Mouse (Mus musculus): ENCODE measurements around the gene Rbfox3. TPM values are rescaled to one million over a fixed set of nuclear protein-coding genes. Genes with fewer than 3 reads are reported as not detected.

Gene Rbfox3
- total and polyA plus RNA-seq, 2 experiments from 2014 or later, result 52.6 to 76.8 TPM

GRCm38 (mm10) chr11:118485780-118486179 lies 425.6 kb downstream of the Rbfox3 start:
- no peak overlapping the region for H3K27ac ChIP-seq
- no peak overlapping the region for H3K9ac ChIP-seq (replicated peaks; ENCODE audit: low read length)
- DNase-seq (ENCODE audit: low spot score) (no peak), ATAC-seq (no peak)
- no peak overlapping the region for H3K4me2 ChIP-seq (ENCODE audit: low read depth, low read length)
- H3K4me1 ChIP-seq (ENCODE audit: insufficient read depth, low read length), result peaks cover 6% of the 10 kb centered on the region; the same call in 1 of the 2 replicates
- H3K36me3 ChIP-seq (ENCODE audit: insufficient read depth, low read length), result no peaks in the 10 kb centered on the region
- no peaks in the 10 kb centered on the region for H3K9me3 ChIP-seq (ENCODE audit: low read length)
- no peak overlapping the region for H3K4me3 ChIP-seq (ENCODE audit: low read length)
- no peaks in the 10 kb centered on the region for H3K27me3 ChIP-seq (ENCODE audit: insufficient read depth, low read length)
- TF ChIP-seq CTCF (IDR thresholded peaks at IDR 0.05; ENCODE audit: low read depth), result no peak
- WGBS, result 79% methylated on average over 3 of the region's 3 CpGs

GRCm38 (mm10) chr11:118485338-118485737 lies 426.1 kb downstream of the Rbfox3 start:
- Histone ChIP-seq H3K4me1 (ENCODE audit: insufficient read depth, low read length) (peaks cover 6% of the 10 kb centered on the region; the same call in 1 of the 2 replicates), H3K9ac (replicated peaks; ENCODE audit: low read length) (no peak overlapping the region), H3K27me3 (ENCODE audit: insufficient read depth, low read length) (no peaks in the 10 kb centered on the region), H3K27ac (no peak overlapping the region), H3K4me3 (ENCODE audit: low read length) (no peak overlapping the region), H3K9me3 (ENCODE audit: low read length) (no peaks in the 10 kb centered on the region), H3K36me3 (ENCODE audit: insufficient read depth, low read length) (no peaks in the 10 kb centered on the region), H3K4me2 (ENCODE audit: low read depth, low read length) (no peak overlapping the region)
- WGBS, result 72% methylated on average over 11 of the region's 11 CpGs
- no peak for ATAC-seq
- DNase-seq (ENCODE audit: low spot score), result no peak
- no peak for TF ChIP-seq CTCF (IDR thresholded peaks at IDR 0.05; ENCODE audit: low read depth)

GRCm38 (mm10) chr11:118484169-118484568 lies 427.2 kb downstream of the Rbfox3 start:
- Histone ChIP-seq H3K4me1 (ENCODE audit: insufficient read depth, low read length) (peaks cover 5% of the 10 kb centered on the region; the same call in 1 of the 2 replicates), H3K36me3 (ENCODE audit: insufficient read depth, low read length) (no peaks in the 10 kb centered on the region), H3K27me3 (ENCODE audit: insufficient read depth, low read length) (no peaks in the 10 kb centered on the region), H3K4me3 (ENCODE audit: low read length) (no peak overlapping the region), H3K27ac (no peak overlapping the region), H3K4me2 (ENCODE audit: low read depth, low read length) (no peak overlapping the region), H3K9me3 (ENCODE audit: low read length) (no peaks in the 10 kb centered on the region), H3K9ac (replicated peaks; ENCODE audit: low read length) (no peak overlapping the region)
- ATAC-seq, result no peak
- 65% methylated on average over 8 of the region's 8 CpGs for WGBS
- no peak for DNase-seq (ENCODE audit: low spot score)
- TF ChIP-seq CTCF (IDR thresholded peaks at IDR 0.05; ENCODE audit: low read depth), result no peak

- Histone ChIP-seq H3K9ac (replicated peaks; ENCODE audit: low read length) (no peak overlapping the region), H3K27ac (no peak overlapping the region), H3K4me2 (ENCODE audit: low read depth, low read length) (no peak overlapping the region), H3K4me1 (ENCODE audit: insufficient read depth, low read length) (peaks cover 10% of the 10 kb centered on the region; the same call in 1 of the 2 replicates), H3K36me3 (ENCODE audit: insufficient read depth, low read length) (no peaks in the 10 kb centered on the region), H3K4me3 (ENCODE audit: low read length) (no peak overlapping the region), H3K27me3 (ENCODE audit: insufficient read depth, low read length) (no peaks in the 10 kb centered on the region), H3K9me3 (ENCODE audit: low read length) (no peaks in the 10 kb centered on the region)
- ATAC-seq (no peak), DNase-seq (ENCODE audit: low spot score) (no peak)
- TF ChIP-seq CTCF (IDR thresholded peaks at IDR 0.05; ENCODE audit: low read depth), result no peak
- 75% methylated on average over 14 of the region's 14 CpGs for WGBS
These were observed 429.6 kb downstream of the Rbfox3 start for GRCm38 (mm10) chr11:118481751-118482150.

- H3K9me3 ChIP-seq (ENCODE audit: low read length), result no peaks in the 10 kb centered on the region
- peaks cover 10% of the 10 kb centered on the region; the same call in 1 of the 2 replicates for H3K4me1 ChIP-seq (ENCODE audit: insufficient read depth, low read length)
- DNase-seq (ENCODE audit: low spot score) (no peak), ATAC-seq (no peak)
- no peak overlapping the region for H3K4me2 ChIP-seq (ENCODE audit: low read depth, low read length)
- no peak overlapping the region for H3K27ac ChIP-seq
- H3K27me3 ChIP-seq (ENCODE audit: insufficient read depth, low read length), result no peaks in the 10 kb centered on the region
- no peak for TF ChIP-seq CTCF (IDR thresholded peaks at IDR 0.05; ENCODE audit: low read depth)
- H3K9ac ChIP-seq (replicated peaks; ENCODE audit: low read length), result no peak overlapping the region
- H3K4me3 ChIP-seq (ENCODE audit: low read length), result no peak overlapping the region
- WGBS, result 77% methylated on average over 11 of the region's 11 CpGs
- H3K36me3 ChIP-seq (ENCODE audit: insufficient read depth, low read length), result no peaks in the 10 kb centered on the region
These were observed 430.2 kb downstream of the Rbfox3 start for GRCm38 (mm10) chr11:118481231-118481630.

- no peak overlapping the region for H3K9ac ChIP-seq (replicated peaks; ENCODE audit: low read length)
- H3K36me3 ChIP-seq (ENCODE audit: insufficient read depth, low read length), result no peaks in the 10 kb centered on the region
- H3K27ac ChIP-seq, result no peak overlapping the region
- WGBS, result 80% methylated on average over 12 of the region's 12 CpGs
- H3K4me1 ChIP-seq (ENCODE audit: insufficient read depth, low read length), result 0 out of 2 replicates have a peak, but pooled peaks cover 7% of the 10 kb centered on the region
- ATAC-seq (no peak), DNase-seq (ENCODE audit: low spot score) (no peak)
- no peak for TF ChIP-seq CTCF (IDR thresholded peaks at IDR 0.05; ENCODE audit: low read depth)
- H3K4me2 ChIP-seq (ENCODE audit: low read depth, low read length), result no peak overlapping the region
- H3K9me3 ChIP-seq (ENCODE audit: low read length), result no peaks in the 10 kb centered on the region
- H3K27me3 ChIP-seq (ENCODE audit: insufficient read depth, low read length), result no peaks in the 10 kb centered on the region
- H3K4me3 ChIP-seq (ENCODE audit: low read length), result no peak overlapping the region
These were observed 431.6 kb downstream of the Rbfox3 start for GRCm38 (mm10) chr11:118479776-118480175.

Measured in hindbrain, postnatal 0 days (tissue).